Mouse (Mus musculus): Measurements from ENCODE around the gene Ifitm2.

The Ifitm2 gene

DNA sequence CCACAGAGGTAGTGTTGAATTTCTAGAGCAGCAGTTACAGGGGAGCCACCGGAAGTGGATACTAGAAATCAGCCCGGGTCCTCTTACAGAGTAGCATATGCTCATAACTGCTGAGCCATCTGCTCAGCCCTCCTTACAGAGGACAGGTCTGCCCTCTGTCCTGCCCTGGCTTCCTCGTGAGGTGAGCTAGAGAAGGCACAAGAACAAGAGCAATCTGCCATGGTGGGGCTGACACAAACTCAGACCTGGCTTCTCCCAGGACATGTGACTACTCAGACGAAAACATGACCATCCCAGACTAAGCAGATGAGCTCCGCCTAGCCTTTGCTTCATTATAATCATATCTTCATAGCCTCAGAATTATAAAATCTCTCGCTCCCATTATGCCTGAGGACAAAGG, 4.0 kb downstream of the Ifitm2 start:
- Histone ChIP-seq H3K4me1 (replicated peaks; ENCODE audit: low read depth, low read length) (peaks cover 84% of the 10 kb centered on the region), H3K9me3 (ENCODE audit: low read length) (no peaks in the 10 kb centered on the region), H3K27me3 (ENCODE audit: insufficient read depth, low read length) (no peaks in the 10 kb centered on the region), H3K36me3 (ENCODE audit: insufficient read depth, low read length) (peaks cover 80% of the 10 kb centered on the region), H3K4me3 (replicated peaks; ENCODE audit: low read length) (peak overlapping the region; percentile 93)
- TF ChIP-seq POU5F1 (IDR thresholded peaks at IDR 0.05; ENCODE audit: borderline replicate concordance, low read length) (no peak), NANOG (IDR thresholded peaks at IDR 0.05; ENCODE audit: borderline replicate concordance, low read length) (no peak), CTCF (conservative IDR thresholded peaks at IDR 0.05; ENCODE audit: low read length) (no peak)

DNA sequence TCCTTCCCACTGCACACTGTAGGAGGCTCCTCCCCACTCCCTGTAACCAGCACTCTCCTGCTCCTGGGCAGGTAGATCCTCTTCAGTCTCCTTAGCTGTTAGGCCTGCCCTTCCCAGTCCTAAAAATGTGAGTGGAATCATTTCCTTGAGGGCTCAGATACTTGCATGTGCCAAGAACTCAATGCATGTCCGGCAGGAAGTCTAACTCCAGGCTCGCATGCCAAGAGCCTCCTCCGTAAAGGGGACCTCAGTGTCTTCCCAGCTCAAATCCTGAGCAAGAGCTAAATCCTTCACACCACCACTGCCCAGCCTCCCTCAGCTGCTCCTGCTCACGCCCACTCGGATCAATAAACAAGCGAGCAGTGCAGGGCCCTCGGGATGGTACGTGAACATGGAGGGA, 4.7 kb downstream of the Ifitm2 start:
- TF ChIP-seq NANOG (IDR thresholded peaks at IDR 0.05; ENCODE audit: borderline replicate concordance, low read length) (no peak), CTCF (conservative IDR thresholded peaks at IDR 0.05; ENCODE audit: low read length) (no peak), POU5F1 (IDR thresholded peaks at IDR 0.05; ENCODE audit: borderline replicate concordance, low read length) (no peak)
- Histone ChIP-seq H3K4me1 (replicated peaks; ENCODE audit: low read depth, low read length) (peaks cover 84% of the 10 kb centered on the region), H3K36me3 (ENCODE audit: insufficient read depth, low read length) (peaks cover 87% of the 10 kb centered on the region), H3K4me3 (replicated peaks; ENCODE audit: low read length) (peak overlapping the region; percentile 93), H3K9me3 (ENCODE audit: low read length) (no peaks in the 10 kb centered on the region), H3K27me3 (ENCODE audit: insufficient read depth, low read length) (no peaks in the 10 kb centered on the region)

DNA sequence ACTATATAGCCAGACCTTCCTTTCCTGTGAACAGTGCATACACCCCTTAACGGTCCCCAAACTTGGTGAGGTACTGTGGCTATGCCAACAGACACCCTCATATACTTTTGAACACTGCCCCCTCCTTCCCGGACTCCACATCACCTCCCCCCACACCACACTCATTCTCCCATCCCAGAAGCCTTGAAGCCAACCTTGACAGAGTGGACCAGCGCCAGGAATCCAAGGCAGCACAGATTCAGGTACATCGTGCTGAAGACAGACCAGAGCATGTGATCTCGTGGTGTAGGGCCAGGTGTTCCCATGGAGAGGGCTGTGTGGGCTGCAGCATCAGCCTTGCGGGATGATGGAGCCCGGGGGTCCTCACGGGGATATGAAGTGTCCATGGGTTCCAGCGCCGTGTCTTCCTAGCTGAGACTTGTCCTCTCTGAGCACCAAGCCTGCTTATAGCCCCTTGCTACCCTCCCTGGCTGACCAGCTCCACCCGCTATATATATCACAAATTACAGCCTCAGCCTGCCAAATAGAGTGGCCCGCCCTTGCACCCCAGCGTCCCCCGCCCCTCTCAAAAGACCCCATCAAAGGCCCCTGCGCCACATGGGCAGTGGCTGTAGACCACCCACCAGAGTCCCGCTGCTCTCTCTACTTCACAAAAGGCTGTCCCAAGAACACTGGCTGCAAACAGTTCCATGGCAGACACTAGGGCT, 5.8 kb downstream of the Ifitm2 start, which contains the start of gene Ifitm5:
Ifitm5 (minus strand) TSS at position 468 of the 707 bp plus-strand sequence.
- no peak for TF ChIP-seq NANOG (IDR thresholded peaks at IDR 0.05; ENCODE audit: borderline replicate concordance, low read length)
- no peak for TF ChIP-seq POU5F1 (IDR thresholded peaks at IDR 0.05; ENCODE audit: borderline replicate concordance, low read length)
- TF ChIP-seq CTCF (conservative IDR thresholded peaks at IDR 0.05; ENCODE audit: low read length): no peak
- H3K36me3 ChIP-seq (ENCODE audit: insufficient read depth, low read length): peaks cover 97% of the 10 kb centered on the region
- H3K27me3 ChIP-seq (ENCODE audit: insufficient read depth, low read length): no peaks in the 10 kb centered on the region
- H3K4me1 ChIP-seq (replicated peaks; ENCODE audit: low read depth, low read length): peaks cover 89% of the 10 kb centered on the region
- peak within 1 kb of the TSS; percentile 93 for H3K4me3 ChIP-seq (replicated peaks; ENCODE audit: low read length)
- no peaks in the 10 kb centered on the region for H3K9me3 ChIP-seq (ENCODE audit: low read length)

DNA sequence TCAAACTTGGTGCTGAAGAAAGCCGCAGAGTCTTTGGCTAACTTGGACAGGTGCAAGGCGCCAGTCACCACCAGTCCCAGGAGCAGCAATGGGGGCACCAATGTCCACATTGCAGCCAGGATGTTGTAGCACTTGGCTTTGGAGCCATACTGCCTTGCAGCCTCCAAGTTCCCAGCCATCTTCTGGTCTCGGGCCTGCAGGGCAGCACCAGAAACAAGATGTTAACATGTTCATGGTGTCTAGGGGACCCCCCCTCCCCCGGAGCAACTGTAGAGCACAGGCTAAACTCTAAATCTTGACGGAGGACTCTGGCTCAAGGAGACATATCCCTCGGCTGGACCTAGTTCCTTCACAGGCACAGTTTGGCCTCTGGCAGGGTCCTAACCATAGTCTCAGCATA, 6.5 kb downstream of the Ifitm2 start:
- Histone ChIP-seq H3K4me1 (replicated peaks; ENCODE audit: low read depth, low read length) (peaks cover 90% of the 10 kb centered on the region), H3K4me3 (replicated peaks; ENCODE audit: low read length) (no peak overlapping the region), H3K9me3 (ENCODE audit: low read length) (no peaks in the 10 kb centered on the region), H3K36me3 (ENCODE audit: insufficient read depth, low read length) (peaks cover 98% of the 10 kb centered on the region), H3K27me3 (ENCODE audit: insufficient read depth, low read length) (no peaks in the 10 kb centered on the region)
- TF ChIP-seq NANOG (IDR thresholded peaks at IDR 0.05; ENCODE audit: borderline replicate concordance, low read length) (no peak), CTCF (conservative IDR thresholded peaks at IDR 0.05; ENCODE audit: low read length) (no peak), POU5F1 (IDR thresholded peaks at IDR 0.05; ENCODE audit: borderline replicate concordance, low read length) (no peak)

DNA sequence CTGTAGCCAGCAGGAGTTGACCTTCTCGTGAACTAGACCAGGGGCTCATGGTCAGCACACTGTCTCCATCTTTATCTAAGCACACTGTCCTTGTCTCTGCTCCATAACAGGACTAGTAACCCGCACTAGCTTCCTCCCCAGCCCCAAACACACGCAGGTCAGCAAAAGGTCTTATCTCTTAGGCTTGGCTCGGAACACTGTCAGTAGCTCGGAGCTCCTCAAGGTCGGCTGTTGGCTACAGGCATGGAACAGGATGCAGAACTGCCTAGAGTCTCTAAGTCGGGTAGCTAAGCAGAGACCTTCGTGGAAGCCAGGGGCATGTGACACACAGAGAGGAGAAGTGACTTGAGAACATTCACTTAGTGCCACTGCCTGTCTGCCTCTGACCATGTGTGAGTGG, 7.6 kb downstream of the Ifitm2 start:
- Histone ChIP-seq H3K4me1 (replicated peaks; ENCODE audit: low read depth, low read length) (peaks cover 90% of the 10 kb centered on the region), H3K27me3 (ENCODE audit: insufficient read depth, low read length) (no peaks in the 10 kb centered on the region), H3K4me3 (replicated peaks; ENCODE audit: low read length) (no peak overlapping the region), H3K36me3 (ENCODE audit: insufficient read depth, low read length) (peaks cover 98% of the 10 kb centered on the region), H3K9me3 (ENCODE audit: low read length) (no peaks in the 10 kb centered on the region)
- TF ChIP-seq NANOG (IDR thresholded peaks at IDR 0.05; ENCODE audit: borderline replicate concordance, low read length) (no peak), CTCF (conservative IDR thresholded peaks at IDR 0.05; ENCODE audit: low read length) (no peak), POU5F1 (IDR thresholded peaks at IDR 0.05; ENCODE audit: borderline replicate concordance, low read length) (no peak)

DNA sequence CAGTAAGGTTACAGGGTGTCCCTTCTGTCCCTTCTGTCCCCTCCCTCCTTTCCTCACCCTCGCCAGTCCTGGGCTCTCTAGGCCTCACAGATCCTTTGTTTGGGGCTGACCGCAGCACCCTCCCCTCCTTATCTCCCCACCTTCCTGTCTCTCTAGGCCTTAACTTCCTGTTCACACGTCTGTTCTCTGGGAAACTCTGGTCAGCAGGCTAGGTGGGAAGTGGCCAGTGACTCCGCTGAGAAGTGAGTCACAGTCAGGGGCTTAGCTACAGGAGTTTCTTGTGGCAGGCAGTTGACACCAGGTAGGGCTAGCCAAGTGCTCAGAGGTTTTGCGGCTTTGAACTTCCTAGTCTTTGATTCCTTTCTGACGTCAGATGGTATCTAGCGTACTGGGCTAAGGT, 8.8 kb downstream of the Ifitm2 start:
- TF ChIP-seq POU5F1 (IDR thresholded peaks at IDR 0.05; ENCODE audit: borderline replicate concordance, low read length) (no peak), NANOG (IDR thresholded peaks at IDR 0.05; ENCODE audit: borderline replicate concordance, low read length) (no peak), CTCF (conservative IDR thresholded peaks at IDR 0.05; ENCODE audit: low read length) (no peak)
- H3K36me3 ChIP-seq (ENCODE audit: insufficient read depth, low read length): peaks cover 91% of the 10 kb centered on the region
- H3K27me3 ChIP-seq (ENCODE audit: insufficient read depth, low read length): no peaks in the 10 kb centered on the region
- H3K4me1 ChIP-seq (replicated peaks; ENCODE audit: low read depth, low read length): peaks cover 90% of the 10 kb centered on the region
- no peaks in the 10 kb centered on the region for H3K9me3 ChIP-seq (ENCODE audit: low read length)
- H3K4me3 ChIP-seq (replicated peaks; ENCODE audit: low read length): no peak overlapping the region

DNA sequence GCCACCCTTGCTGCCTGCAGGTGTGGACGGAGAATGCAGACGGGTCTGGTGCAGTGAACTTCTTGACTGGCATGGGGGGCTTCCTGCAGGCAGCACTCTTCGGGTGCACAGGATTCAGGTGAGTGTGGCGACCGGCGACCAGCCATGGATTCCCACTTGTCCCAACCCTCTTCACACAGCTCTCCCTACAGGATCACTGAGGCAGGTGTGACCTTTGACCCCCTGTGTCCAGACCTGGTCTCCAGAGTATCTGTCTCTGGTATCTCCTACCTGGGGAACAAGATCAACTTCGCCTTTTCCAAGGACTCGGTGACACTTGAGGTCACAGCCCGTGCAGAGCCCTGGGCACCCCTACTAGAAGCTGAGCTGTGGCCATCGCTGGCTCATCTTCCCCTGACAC, 9.5 kb downstream of the Ifitm2 start:
- Histone ChIP-seq H3K9me3 (ENCODE audit: low read length) (no peaks in the 10 kb centered on the region), H3K27me3 (ENCODE audit: insufficient read depth, low read length) (no peaks in the 10 kb centered on the region), H3K4me3 (replicated peaks; ENCODE audit: low read length) (no peak overlapping the region), H3K36me3 (ENCODE audit: insufficient read depth, low read length) (peaks cover 84% of the 10 kb centered on the region), H3K4me1 (replicated peaks; ENCODE audit: low read depth, low read length) (peaks cover 87% of the 10 kb centered on the region)
- TF ChIP-seq NANOG (IDR thresholded peaks at IDR 0.05; ENCODE audit: borderline replicate concordance, low read length) (no peak), CTCF (conservative IDR thresholded peaks at IDR 0.05; ENCODE audit: low read length) (no peak), POU5F1 (IDR thresholded peaks at IDR 0.05; ENCODE audit: borderline replicate concordance, low read length) (no peak)

DNA sequence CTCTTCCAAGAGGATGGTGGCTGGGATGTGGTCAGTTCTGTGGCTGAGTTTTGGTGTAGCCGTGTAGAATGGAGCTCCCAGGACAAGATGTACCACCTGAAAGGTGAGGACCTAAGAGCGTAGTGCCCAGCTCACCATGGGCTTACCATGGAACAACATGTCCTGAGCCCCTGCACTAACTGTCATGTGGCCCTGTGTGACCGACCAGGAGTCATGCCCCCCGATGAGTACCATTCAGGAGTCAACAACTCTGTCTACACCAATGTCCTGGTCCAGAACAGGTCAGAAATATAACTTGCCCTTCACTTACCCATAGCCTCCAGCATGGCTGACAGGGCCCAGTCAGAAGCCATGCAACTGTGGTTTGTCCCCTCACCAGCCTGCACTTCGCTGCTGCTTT, 10.5 kb downstream of the Ifitm2 start:
- no peak for TF ChIP-seq POU5F1 (IDR thresholded peaks at IDR 0.05; ENCODE audit: borderline replicate concordance, low read length)
- TF ChIP-seq NANOG (IDR thresholded peaks at IDR 0.05; ENCODE audit: borderline replicate concordance, low read length): no peak
- no peak for TF ChIP-seq CTCF (conservative IDR thresholded peaks at IDR 0.05; ENCODE audit: low read length)
- peaks cover 74% of the 10 kb centered on the region for H3K36me3 ChIP-seq (ENCODE audit: insufficient read depth, low read length)
- H3K4me3 ChIP-seq (replicated peaks; ENCODE audit: low read length): no peak overlapping the region
- peaks cover 87% of the 10 kb centered on the region for H3K4me1 ChIP-seq (replicated peaks; ENCODE audit: low read depth, low read length)
- no peaks in the 10 kb centered on the region for H3K27me3 ChIP-seq (ENCODE audit: insufficient read depth, low read length)
- no peaks in the 10 kb centered on the region for H3K9me3 ChIP-seq (ENCODE audit: low read length)

DNA sequence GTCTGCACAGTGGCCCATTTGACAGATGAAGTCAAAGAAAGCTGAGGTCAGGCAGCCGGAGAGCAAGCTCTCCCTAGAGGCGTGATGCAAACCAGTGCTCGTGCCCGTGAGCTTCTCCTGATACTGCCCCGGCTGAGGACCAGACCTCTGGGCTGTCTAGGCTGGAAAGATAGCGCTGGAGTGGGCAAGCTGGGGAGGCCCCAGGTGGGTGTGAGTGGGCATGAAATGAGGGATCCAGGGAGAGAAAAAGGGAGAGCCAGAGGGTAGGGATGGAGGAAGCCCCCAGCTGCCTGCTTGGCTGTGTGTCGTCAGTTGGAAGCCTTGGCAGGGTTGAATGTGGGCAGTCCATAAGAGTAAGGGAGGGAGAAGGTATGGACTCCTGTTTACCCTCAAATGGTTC, 11.6 kb downstream of the Ifitm2 start:
- Histone ChIP-seq H3K4me3 (replicated peaks; ENCODE audit: low read length) (no peak overlapping the region), H3K27me3 (ENCODE audit: insufficient read depth, low read length) (no peaks in the 10 kb centered on the region), H3K4me1 (replicated peaks; ENCODE audit: low read depth, low read length) (peaks cover 87% of the 10 kb centered on the region), H3K9me3 (ENCODE audit: low read length) (no peaks in the 10 kb centered on the region), H3K36me3 (ENCODE audit: insufficient read depth, low read length) (peaks cover 63% of the 10 kb centered on the region)
- TF ChIP-seq CTCF (conservative IDR thresholded peaks at IDR 0.05; ENCODE audit: low read length) (no peak), POU5F1 (IDR thresholded peaks at IDR 0.05; ENCODE audit: borderline replicate concordance, low read length) (no peak), NANOG (IDR thresholded peaks at IDR 0.05; ENCODE audit: borderline replicate concordance, low read length) (no peak)
